Mouse (Mus musculus) liver, embryonic 11.5 days (tissue): ENCODE measurements around the gene Calhm4. TPM values are rescaled to one million over a fixed set of nuclear protein-coding genes. Genes with fewer than 3 reads are reported as not detected.

Experiments used
- ATAC-seq: fragments of 200-750 bp; cut with Nextera tagmentation; replicated peaks from 2 replicates; pipeline ENCODE4 v1.8.0; 2017; ENCODE audit warnings: moderate number of reproducible peaks, mild to moderate bottlenecking, moderate TSS enrichment, moderate library complexity; ENCODE audit not compliant: low FRiP score
- DNase-seq: peaks from one replicate; pipeline ENCODE4 v3.0.0-alpha.2; 2017; ENCODE audit warnings: low spot score
- H3K27ac ChIP-seq: fragments of 300-500 bp; sonication (generic); 2 replicates; pipeline ENCODE4 v1.5.1; 2014; ENCODE audit warnings: mild to moderate bottlenecking, low read depth, low read length, control low read depth
- H3K27me3 ChIP-seq: fragments of 300-500 bp; sonication (generic); replicated peaks from 2 replicates; pipeline ENCODE4 v1.6.1; 2014; ENCODE audit warnings: low read length, mixed read lengths; ENCODE audit not compliant: control insufficient read depth, insufficient read depth
- H3K36me3 ChIP-seq: fragments of 300-500 bp; sonication (generic); 2 replicates; pipeline ENCODE4 v1.6.1; 2014; ENCODE audit warnings: mild to moderate bottlenecking, low read length, moderate library complexity, mixed read lengths; ENCODE audit not compliant: control insufficient read depth, insufficient read depth
- H3K4me1 ChIP-seq: fragments of 300-500 bp; sonication (generic); replicated peaks from 2 replicates; pipeline ENCODE4 v1.6.1; 2014; ENCODE audit warnings: low read length, mixed read lengths; ENCODE audit not compliant: control insufficient read depth, insufficient read depth
- H3K4me2 ChIP-seq: fragments of 300-500 bp; sonication (generic); 2 replicates; pipeline ENCODE4 v1.6.1; 2014; ENCODE audit warnings: mild to moderate bottlenecking, control low read depth, moderate library complexity
- H3K4me3 ChIP-seq: fragments of 300-500 bp; sonication (generic); 2 replicates; pipeline ENCODE4 v1.5.1; 2014; ENCODE audit warnings: low read depth, low read length, control low read depth
- H3K9ac ChIP-seq: fragments of 300-500 bp; sonication (generic); 2 replicates; pipeline ENCODE4 v1.6.1; 2014; ENCODE audit warnings: low read depth, low read length, control low read depth
- H3K9me3 ChIP-seq: fragments of 300-500 bp; sonication (generic); 2 replicates; pipeline ENCODE4 v1.6.1; 2016; ENCODE audit warnings: low read length, inconsistent platforms, mixed read lengths; ENCODE audit not compliant: control insufficient read depth
- WGBS: fragments of 180-500 bp; shearing (Covaris S2); extraction: QIAGEN DNeasy Blood & Tissue Kit; methylation state at CpG from one replicate; pipeline ENCODE4 v1.1.7; 2014; 5-methylcytosine and 5-hydroxymethylcytosine counted together
- polyA plus RNA-seq: library from polyadenylated mRNA; unstranded; fragments of >200 nt; fragmentation: Nextera tagmentation; extraction: Ambion mirVana; gene quantifications from 2 replicates; pipeline ENCODE4 v1.2.1, GENCODE M21; 2014

Calhm4 gene
- polyA plus RNA-seq, 1 experiment from 2014 or later = not detected

- no peaks in the 10 kb centered on the region for H3K9me3 ChIP-seq
- H3K4me3 ChIP-seq = no peak overlapping the region
- whole genome bisulfite sequencing = 62% methylated on average over 1 of the region's 1 CpGs
- no peak overlapping the region for H3K9ac ChIP-seq
- H3K36me3 ChIP-seq = no peaks in the 10 kb centered on the region
- H3K27me3 ChIP-seq = no peaks in the 10 kb centered on the region
- no peak overlapping the region for H3K4me2 ChIP-seq
- ATAC-seq (no peak), DNase-seq (no peak)
- H3K4me1 ChIP-seq = no peaks in the 10 kb centered on the region
- H3K27ac ChIP-seq = no peak overlapping the region
Measured at GRCm38 (mm10) chr10:34069606-34070005, 25.5 kb upstream of the Calhm4 start.

GRCm38 (mm10) chr10:34066591-34066990, 22.5 kb upstream of the Calhm4 start:
- Histone ChIP-seq H3K27ac (no peak overlapping the region), H3K4me3 (no peak overlapping the region), H3K9ac (no peak overlapping the region), H3K27me3 (no peaks in the 10 kb centered on the region), H3K4me2 (no peak overlapping the region), H3K9me3 (no peaks in the 10 kb centered on the region), H3K4me1 (no peaks in the 10 kb centered on the region), H3K36me3 (no peaks in the 10 kb centered on the region)
- 40% methylated on average over 3 of the region's 3 CpGs for WGBS
- DNase-seq (no peak), ATAC-seq (no peak)

GRCm38 (mm10) chr10:34053987-34054386, 9.9 kb upstream of the Calhm4 start:
- ATAC-seq (no peak), DNase-seq (no peak)
- H3K4me1 ChIP-seq = no peaks in the 10 kb centered on the region
- no peaks in the 10 kb centered on the region for H3K27me3 ChIP-seq
- H3K36me3 ChIP-seq = no peaks in the 10 kb centered on the region
- no peak overlapping the region for H3K27ac ChIP-seq
- no peak overlapping the region for H3K4me3 ChIP-seq
- H3K9me3 ChIP-seq = no peaks in the 10 kb centered on the region
- H3K4me2 ChIP-seq = no peak overlapping the region
- 87% methylated on average over 2 of the region's 2 CpGs for WGBS
- H3K9ac ChIP-seq = no peak overlapping the region

GRCm38 (mm10) chr10:34037401-34037800, 6.7 kb downstream of the Calhm4 start, which contains the start of gene Trappc3l:
Gene Trappc3l (plus strand): TSS chr10:34037597.
- H3K9me3 ChIP-seq = no peaks in the 10 kb centered on the region
- no peak within 1 kb of the TSS for H3K4me2 ChIP-seq
- no peak for DNase-seq
- H3K36me3 ChIP-seq = no peaks in the 10 kb centered on the region
- no peak for ATAC-seq
- no peak within 1 kb of the TSS for H3K27ac ChIP-seq
- no peaks in the 10 kb centered on the region for H3K27me3 ChIP-seq
- no peak within 1 kb of the TSS for H3K4me3 ChIP-seq
- no peak within 1 kb of the TSS for H3K9ac ChIP-seq
- no peaks in the 10 kb centered on the region for H3K4me1 ChIP-seq
- 83% methylated on average over 3 of the region's 3 CpGs for WGBS

GRCm38 (mm10) chr10:34036587-34036986, 7.5 kb downstream of the Calhm4 start:
- ATAC-seq = peak; percentile 74; the same call in 1 of the 2 replicates
- Histone ChIP-seq H3K4me1 (no peaks in the 10 kb centered on the region), H3K36me3 (no peaks in the 10 kb centered on the region), H3K27me3 (no peaks in the 10 kb centered on the region), H3K9ac (no peak overlapping the region), H3K27ac (no peak overlapping the region), H3K9me3 (no peaks in the 10 kb centered on the region), H3K4me3 (no peak overlapping the region), H3K4me2 (no peak overlapping the region)
- 12% methylated on average over 5 of the region's 5 CpGs for WGBS
- no peak for DNase-seq

- H3K4me3 ChIP-seq = no peak overlapping the region
- H3K9ac ChIP-seq = peak overlapping the region; percentile 5; the same call in 1 of the 2 replicates
- 20% methylated on average over 22 of the region's 22 CpGs for WGBS
Measured at GRCm38 (mm10) chr10:34033630-34034305, 10.3 kb downstream of the Calhm4 start.

GRCm38 (mm10) chr10:34030322-34030721, 13.8 kb downstream of the Calhm4 start:
- no peak for DNase-seq
- Histone ChIP-seq H3K4me1 (no peaks in the 10 kb centered on the region), H3K4me2 (no peak overlapping the region), H3K27ac (no peak overlapping the region), H3K9ac (no peak overlapping the region), H3K36me3 (no peaks in the 10 kb centered on the region), H3K9me3 (no peaks in the 10 kb centered on the region), H3K27me3 (no peaks in the 10 kb centered on the region), H3K4me3 (no peak overlapping the region)
- no peak for ATAC-seq
- WGBS = 46% methylated on average over 5 of the region's 5 CpGs

More at GRCm38 (mm10) chr10:34033630-34034305, 10.3 kb downstream of the Calhm4 start:
- no peaks in the 10 kb centered on the region for H3K4me1 ChIP-seq
- H3K9me3 ChIP-seq = no peaks in the 10 kb centered on the region
- H3K27me3 ChIP-seq = no peaks in the 10 kb centered on the region
- H3K36me3 ChIP-seq = no peaks in the 10 kb centered on the region
- DNase-seq = peak; percentile 66
- H3K4me2 ChIP-seq = peak overlapping the region; percentile 46
- H3K27ac ChIP-seq = no peak overlapping the region
- peak; percentile 79 for ATAC-seq

- H3K4me1 ChIP-seq = peaks cover 12% of the 10 kb centered on the region
- peak within 1 kb of the TSS; percentile 88 for H3K9ac ChIP-seq
- peak within 1 kb of the TSS; percentile 94 for H3K27ac ChIP-seq
- H3K27me3 ChIP-seq = no peaks in the 10 kb centered on the region
- H3K9me3 ChIP-seq = no peaks in the 10 kb centered on the region
- DNase-seq = peak; percentile 97
- peak; percentile 99 for ATAC-seq
- H3K4me2 ChIP-seq = peak within 1 kb of the TSS; percentile 70
- no peaks in the 10 kb centered on the region; the same call in 1 of the 2 replicates for H3K36me3 ChIP-seq
- under 1% methylated on average over 82 of the region's 82 CpGs for whole genome bisulfite sequencing
- H3K4me3 ChIP-seq = peak within 1 kb of the TSS; percentile 89
Measured at GRCm38 (mm10) chr10:34019302-34020075, 24.6 kb downstream of the Calhm4 start, which contains the start of gene Rwdd1. Gene Rwdd1 (minus strand): TSS chr10:34019624.
